ENCODE assay signal across 18 mouse cellular contexts in the genomic region with DNA sequence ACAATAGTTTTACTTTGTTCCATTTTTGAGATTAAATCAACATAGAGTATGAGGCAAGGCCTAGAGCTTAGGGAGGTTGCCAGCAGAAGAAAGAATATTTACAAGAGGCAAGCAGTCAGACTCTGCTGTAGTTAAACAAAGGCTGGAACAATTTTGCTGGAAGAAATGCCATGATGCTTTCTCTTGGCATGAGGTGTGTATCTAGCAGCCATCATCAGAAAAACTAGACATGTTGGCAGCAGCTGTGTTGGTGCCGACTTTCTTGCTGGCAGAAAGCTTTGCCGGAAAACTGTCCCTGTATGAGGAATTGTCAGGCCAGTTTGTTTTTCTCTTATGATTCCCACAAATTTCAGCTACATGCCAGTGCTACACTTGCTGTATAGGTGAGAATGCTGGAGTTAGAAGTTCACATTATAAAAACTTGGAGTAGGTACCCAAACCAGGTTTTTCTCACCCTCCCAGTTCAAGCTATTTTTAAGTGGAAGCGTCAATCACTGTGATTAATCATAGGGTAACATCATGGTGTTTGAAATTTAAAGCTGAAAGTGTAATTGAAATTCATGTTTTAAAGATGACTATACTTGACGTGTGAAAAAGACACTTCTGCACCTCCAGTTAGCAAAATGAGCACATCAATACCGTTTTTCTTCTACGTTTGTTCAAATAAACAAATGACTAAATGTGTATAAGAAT.
DNase-seq lines count a peak whose midpoint lies in the region; ATAC-seq lines count a peak whose summit lies in the region.
"Had no signal": no experiment of that assay in that cellular context is flagged by ENCODE, and none has a peak within 500 bp of the region (broad histone marks: within the 10 kb centered on the region; RNA-seq: fewer than 3 reads in every experiment).

No protein-coding gene starts in this region.

- WGBS in midbrain, embryonic 14.5 days, result 89% methylated on average over 6 of the region's 6 CpGs

- no peaks in the 10 kb centered on the region for H3K36me3 ChIP-seq in midbrain, embryonic 14.5 days (ENCODE audit: control insufficient read depth, insufficient read depth, low read length)
- H3K36me3 ChIP-seq: hindbrain, embryonic 13.5 days; liver, embryonic 13.5 days; midbrain, embryonic 15.5 days had no signal

- H3K9me3 ChIP-seq in midbrain, embryonic 14.5 days (ENCODE audit: control insufficient read depth, low read length), result no peaks in the 10 kb centered on the region
- H3K9me3 ChIP-seq: hindbrain, embryonic 13.5 days; liver, embryonic 13.5 days; midbrain, embryonic 15.5 days had no signal

- DNase-seq in frontal cortex, postnatal 25 days (ENCODE audit: low spot score in 2 of 2), result no peak
- DNase-seq in right cerebral cortex, postnatal 10 days (ENCODE audit: low spot score in 2 of 2), result peak; percentile 22 to 29
- no peak for DNase-seq in right cerebral cortex, postnatal 14 days
- DNase-seq in layer of hippocampus, adult 8-10 months (ENCODE audit: low spot score in 2 of 2), result peak; percentile 21 to 38
- no peak for DNase-seq in midbrain, embryonic 14.5 days
- DNase-seq in gastrocnemius, postnatal 4 days (ENCODE audit: low spot score in 2 of 2), result no peak
- DNase-seq: adrenal gland, adult 2 months; embryo, embryonic 11 days; gastrocnemius, postnatal 10 days; heart, postnatal 10 days; kidney, adult 18-20 months; kidney, postnatal 25 days; liver, embryonic 13.5 days; thymus, adult 18-20 months had no signal

- H3K27me3 ChIP-seq in midbrain, embryonic 14.5 days (ENCODE audit: control insufficient read depth, insufficient read depth, low read length), result no peaks in the 10 kb centered on the region
- H3K27me3 ChIP-seq: hindbrain, embryonic 13.5 days; liver, embryonic 13.5 days; midbrain, embryonic 15.5 days had no signal

- H3K4me3 ChIP-seq in midbrain, embryonic 14.5 days (replicated peaks; ENCODE audit: low read depth, low read length), result no peak overlapping the region
- H3K4me3 ChIP-seq: hindbrain, embryonic 13.5 days; liver, embryonic 13.5 days; midbrain, embryonic 15.5 days had no signal

- H3K9ac ChIP-seq in midbrain, embryonic 14.5 days (replicated peaks; ENCODE audit: low read length), result no peak overlapping the region
- H3K9ac ChIP-seq: hindbrain, embryonic 13.5 days; liver, embryonic 13.5 days; midbrain, embryonic 15.5 days had no signal

- no peak overlapping the region for H3K27ac ChIP-seq in midbrain, embryonic 14.5 days (replicated peaks; ENCODE audit: low read depth, low read length)
- H3K27ac ChIP-seq: hindbrain, embryonic 13.5 days; liver, embryonic 13.5 days; midbrain, embryonic 15.5 days had no signal

- H3K4me1 ChIP-seq in midbrain, embryonic 14.5 days (ENCODE audit: control insufficient read depth, insufficient read depth, low read length), result no peaks in the 10 kb centered on the region
- H3K4me1 ChIP-seq: liver, embryonic 13.5 days had no signal

- peak; percentile 32 for ATAC-seq in frontal cortex, adult (ENCODE audit: low TSS enrichment)
- ATAC-seq in midbrain, embryonic 14.5 days (ENCODE audit: low FRiP score, low TSS enrichment), result no peak
- ATAC-seq: CD4-positive, CD25-positive, alpha-beta regulatory T cell, adult 4 months; midbrain, embryonic 15.5 days had no signal

- H3K4me2 ChIP-seq in midbrain, embryonic 14.5 days (ENCODE audit: low read length), result no peak overlapping the region
- H3K4me2 ChIP-seq: hindbrain, embryonic 13.5 days; liver, embryonic 13.5 days; midbrain, embryonic 15.5 days had no signal

Comparison
In these comparisons a context has a peak if more than half of its experiments do, and no peak if none do; other contexts are left out.
1. DNase-seq: peak in right cerebral cortex, postnatal 10 days (2 of 2) and layer of hippocampus, adult 8-10 months (2 of 2); none in frontal cortex, postnatal 25 days (0 of 2), right cerebral cortex, postnatal 14 days (single experiment), midbrain, embryonic 14.5 days (single experiment) and gastrocnemius, postnatal 4 days (0 of 2).